Mouse (Mus musculus): ENCODE measurements at regions not wholly inside any gene's neighbourhood (a gene's known extent, or its start where the extent isn't known, plus 50 kb on each side); places are given as distances from the start of the nearest gene placed in this dataset.

DNA sequence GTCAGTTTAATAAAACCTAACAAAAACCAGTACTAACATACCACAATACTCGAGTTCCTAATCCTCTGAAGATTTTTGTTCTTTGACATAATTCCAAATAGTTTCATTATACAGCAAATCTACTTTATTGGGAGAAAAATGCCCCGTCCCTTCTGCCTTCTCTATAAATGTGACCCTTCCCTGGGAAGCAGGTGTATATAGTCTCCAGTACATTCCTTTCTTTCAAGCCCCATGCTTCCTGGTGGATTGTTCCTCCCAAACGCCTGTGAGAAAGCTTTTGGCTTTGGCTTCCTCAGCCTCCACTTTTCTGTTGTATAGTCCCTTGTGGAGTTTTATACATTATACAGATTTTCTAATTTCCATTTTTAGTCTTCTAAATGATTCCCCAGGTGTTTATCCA is 1001.8 kb upstream of the Tenm3 start:
- intact Hi-C loops (cut with DNase I) = no loop called here
- no peak for DNase-seq (ENCODE audit: low spot score in 2 of 2)

DNA sequence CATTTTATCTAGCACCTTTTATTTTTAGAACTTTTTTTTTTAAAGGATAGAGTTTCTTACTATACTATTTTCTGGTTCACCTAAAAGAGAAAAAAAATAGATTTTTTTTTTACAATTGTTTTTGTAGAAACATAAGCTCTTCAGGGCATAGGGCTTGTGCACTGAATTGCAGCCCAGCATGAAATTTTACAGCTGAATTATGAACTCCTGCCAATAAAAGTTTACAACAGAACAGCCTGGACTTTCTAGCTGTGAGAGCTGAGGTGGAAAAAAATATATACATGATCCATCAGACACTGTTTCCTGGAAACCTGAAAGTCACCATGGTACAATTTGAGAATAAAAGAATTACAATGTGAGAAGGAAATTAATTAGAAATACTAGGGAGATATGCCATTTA is 988.2 kb upstream of the Tenm3 start:
- intact Hi-C loops (cut with DNase I) = no loop called here
- no peak for DNase-seq (ENCODE audit: low spot score in 2 of 2)

DNA sequence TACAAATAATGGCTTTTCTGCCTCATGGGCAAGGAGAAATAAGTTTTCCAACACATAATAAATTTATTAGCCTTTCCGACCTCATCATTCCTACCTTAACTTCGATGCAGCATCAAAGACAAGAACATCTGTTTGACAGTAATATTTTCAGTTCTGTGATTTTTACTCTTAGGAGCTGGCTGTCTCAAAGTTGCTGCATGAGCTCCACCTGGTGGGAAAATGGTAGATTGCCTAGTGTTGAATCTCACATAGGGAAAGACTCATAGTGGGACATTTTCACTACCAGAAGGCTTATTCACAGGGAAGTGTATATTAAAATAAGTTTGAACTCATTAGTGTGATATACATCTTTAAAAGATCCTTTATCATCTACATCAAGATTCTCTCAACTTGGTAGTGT is 985.6 kb upstream of the Tenm3 start:
- intact Hi-C loops (cut with DNase I) = loop anchor here (10.0 kb wide), 2 partner anchors 985 to 1605 kb away; partner anchors contain the start of gene Tenm3
- DNase-seq (ENCODE audit: low spot score in 2 of 2) = peak; percentile 11 to 33

DNA sequence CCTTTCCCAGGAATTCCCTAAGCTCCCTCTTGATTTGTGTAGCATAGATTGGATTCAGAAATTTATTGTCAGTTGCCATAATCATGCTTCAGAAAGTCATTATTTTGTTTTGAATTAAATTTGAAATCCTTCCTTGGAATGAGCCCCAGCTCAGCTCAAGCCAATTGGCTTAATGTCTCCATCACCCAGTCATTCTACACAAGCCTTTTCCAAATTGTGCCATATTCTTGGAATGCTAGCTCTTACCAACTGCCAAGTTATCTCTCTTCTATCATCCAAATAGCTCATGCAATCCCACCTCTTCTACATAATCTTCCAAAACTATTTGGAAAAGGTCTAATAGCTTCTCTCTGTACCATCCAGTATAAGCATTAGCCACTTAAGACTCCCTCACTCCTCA is 982.5 kb upstream of the Tenm3 start:
- DNase-seq (ENCODE audit: low spot score in 2 of 2) = no peak
- intact Hi-C loops (cut with DNase I) = loop anchor here (10.0 kb wide), 2 partner anchors 981 to 1601 kb away; partner anchors contain the start of gene Tenm3

DNA sequence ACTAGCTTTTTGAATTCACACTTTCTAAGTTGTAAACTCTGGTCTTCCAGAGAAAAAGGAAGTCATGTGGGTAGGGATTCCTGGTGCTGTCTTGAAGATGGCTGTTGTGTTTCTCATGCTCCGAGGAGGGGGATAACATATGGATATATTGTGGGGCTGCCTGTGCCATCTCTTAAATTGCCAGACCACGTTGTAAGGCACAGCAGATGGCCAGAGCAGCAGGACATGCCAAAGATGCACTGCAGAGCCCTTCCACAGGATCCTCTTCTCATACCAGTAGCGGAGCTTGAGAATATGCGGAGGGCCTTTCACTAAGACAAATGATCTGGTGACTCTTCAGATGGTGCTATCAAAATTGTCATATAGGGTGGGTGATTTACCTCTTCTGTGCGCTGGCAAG is 981.2 kb upstream of the Tenm3 start:
- DNase-seq (ENCODE audit: low spot score in 2 of 2) = no peak
- intact Hi-C loops (cut with DNase I) = loop anchor here (10.0 kb wide), 2 partner anchors 980 to 1600 kb away; partner anchors contain the start of gene Tenm3

DNA sequence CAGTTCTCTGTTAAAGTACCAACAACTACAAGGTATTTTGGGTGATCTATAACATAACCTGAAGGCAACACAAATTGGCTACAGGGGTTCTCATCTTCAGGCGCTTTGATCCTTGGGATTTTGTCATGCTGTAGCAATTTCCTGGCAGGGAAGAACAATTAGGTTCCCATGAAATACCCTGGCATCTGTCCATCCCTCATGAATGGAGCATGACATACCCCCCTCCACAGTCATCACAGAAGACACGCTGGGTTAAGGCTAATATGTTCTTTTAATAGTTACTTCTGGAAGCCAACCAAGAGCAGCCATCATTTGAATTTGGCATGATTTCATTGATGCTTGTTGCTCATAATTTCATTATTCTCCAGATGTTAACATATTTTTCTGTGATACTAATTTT is 979.0 kb upstream of the Tenm3 start:
- intact Hi-C loops (cut with DNase I) = loop anchor here (10.0 kb wide), 2 partner anchors 978 to 1598 kb away; partner anchors contain the start of gene Tenm3
- no peak for DNase-seq (ENCODE audit: low spot score in 2 of 2)

DNA sequence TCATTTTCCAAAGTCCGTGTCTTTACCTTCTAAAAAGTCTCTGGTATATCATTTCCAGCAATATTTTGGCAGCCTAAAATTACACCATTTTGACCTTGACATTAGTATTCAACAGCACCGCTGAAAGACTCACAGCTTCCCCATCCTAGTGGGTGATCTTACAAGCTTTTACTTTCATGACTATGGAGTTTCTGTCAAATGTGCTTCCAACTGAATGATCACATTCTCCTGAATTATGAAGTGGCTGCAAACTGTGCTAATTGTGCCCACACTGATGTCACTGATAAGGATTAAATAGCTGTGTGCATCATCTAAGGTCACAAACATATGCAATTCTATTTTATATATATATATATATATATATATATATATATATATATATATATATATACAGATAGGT is 955.5 kb upstream of the Tenm3 start:
- intact Hi-C loops (cut with DNase I) = no loop called here
- no peak for DNase-seq (ENCODE audit: low spot score in 2 of 2)

DNA sequence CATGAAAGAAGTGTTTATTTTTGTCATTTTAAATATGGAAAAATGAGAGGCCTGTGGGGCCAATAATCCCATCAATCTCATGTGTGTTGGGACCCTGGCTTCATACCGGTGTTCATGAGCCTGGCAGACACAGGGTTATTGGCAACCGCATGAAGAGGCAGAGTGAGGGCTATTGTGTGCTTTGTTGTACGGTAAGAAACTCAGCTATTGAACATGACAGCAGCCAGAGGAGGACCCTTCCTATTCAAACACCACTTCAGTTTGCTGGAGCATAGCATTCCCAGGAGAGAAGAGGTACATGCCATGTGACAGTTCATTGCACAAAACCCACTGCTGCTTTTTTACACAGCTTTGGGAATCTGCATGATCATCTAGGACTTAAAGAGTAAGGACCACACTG is 953.0 kb upstream of the Tenm3 start:
- intact Hi-C loops (cut with DNase I) = no loop called here
- DNase-seq (ENCODE audit: low spot score in 2 of 2) = no peak

DNA sequence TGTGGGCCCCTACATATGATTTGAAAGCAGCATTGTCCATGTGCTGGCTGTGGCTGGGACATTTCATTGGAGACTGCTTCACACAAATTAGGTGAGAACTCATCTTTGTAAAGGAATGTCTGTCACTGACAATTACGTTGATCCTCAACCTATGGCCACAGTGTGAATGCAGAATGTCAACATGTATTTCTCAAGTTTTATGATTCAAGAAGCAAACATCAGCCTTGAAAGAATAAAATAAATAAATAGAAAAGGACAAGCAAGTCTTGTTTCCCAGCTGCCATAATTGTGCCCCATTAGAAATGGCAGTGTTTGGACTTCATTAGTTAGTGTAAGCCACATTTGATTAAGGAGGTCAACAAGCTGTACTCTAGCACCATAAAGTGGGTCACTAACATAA is 950.7 kb upstream of the Tenm3 start:
- no peak for DNase-seq (ENCODE audit: low spot score in 2 of 2)
- intact Hi-C loops (cut with DNase I) = no loop called here

DNA sequence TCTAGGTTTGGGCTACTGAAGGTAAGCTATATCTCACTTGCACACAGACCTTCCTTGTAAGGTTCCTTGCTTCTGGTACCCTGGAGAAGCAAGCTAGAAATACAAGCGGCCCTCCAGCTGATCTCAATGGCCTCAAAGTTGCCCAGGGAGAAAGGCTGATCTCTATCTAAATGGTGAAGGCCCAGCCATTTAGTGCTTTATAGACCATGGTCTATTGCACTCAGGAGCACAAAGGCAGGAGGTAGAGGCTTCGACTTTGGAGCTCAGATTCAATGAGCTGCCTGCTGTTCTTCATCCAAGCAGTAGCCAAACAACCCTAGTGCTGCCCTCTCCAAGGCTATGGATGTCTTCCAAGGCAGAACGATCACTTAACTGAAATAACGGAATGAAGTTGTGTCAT is 926.1 kb upstream of the Tenm3 start:
- no peak for DNase-seq (ENCODE audit: low spot score in 2 of 2)
- intact Hi-C loops (cut with DNase I) = no loop called here

DNA sequence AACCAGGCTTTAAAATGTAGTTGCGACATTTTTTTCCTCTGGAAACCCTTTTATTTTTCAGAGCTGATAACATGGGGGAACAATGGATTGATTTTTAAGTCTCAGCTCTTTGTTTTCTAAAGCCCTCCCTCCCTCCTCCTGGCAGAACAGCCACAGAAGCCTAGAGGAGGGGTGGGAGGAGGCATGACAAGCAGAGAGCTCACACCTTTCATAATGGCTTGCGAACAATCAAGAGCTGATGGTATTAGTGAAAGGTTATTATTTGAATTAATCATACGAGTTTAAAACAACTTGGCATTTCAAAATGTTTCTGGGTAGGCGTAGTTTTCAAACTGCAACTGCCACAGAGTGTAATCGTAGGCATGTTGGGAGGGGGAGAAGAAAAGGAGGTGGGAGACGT is 894.3 kb upstream of the Tenm3 start:
- intact Hi-C loops (cut with DNase I) = no loop called here
- DNase-seq (ENCODE audit: low spot score in 2 of 2) = no peak

DNA sequence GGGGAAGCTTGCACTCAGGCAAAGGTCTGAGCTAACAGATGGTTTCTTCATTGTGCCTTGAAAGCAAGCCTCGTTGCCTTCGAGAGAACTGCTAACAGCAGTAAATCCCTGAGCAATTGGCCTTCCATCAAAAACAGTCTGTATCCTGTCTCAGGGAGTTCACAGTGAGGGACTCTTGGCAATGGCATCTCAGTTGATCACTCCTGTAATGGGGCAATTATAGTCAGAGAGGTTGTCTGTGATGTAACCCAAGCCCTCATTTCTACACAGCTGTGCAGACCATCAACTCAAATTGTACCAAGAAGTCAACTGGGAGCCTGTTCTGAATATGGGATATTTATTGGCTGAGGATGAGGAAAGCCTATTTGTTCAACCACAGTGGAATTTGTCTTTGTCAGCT is 885.4 kb upstream of the Tenm3 start:
- intact Hi-C loops (cut with DNase I) = no loop called here
- DNase-seq (ENCODE audit: low spot score in 2 of 2) = no peak

DNA sequence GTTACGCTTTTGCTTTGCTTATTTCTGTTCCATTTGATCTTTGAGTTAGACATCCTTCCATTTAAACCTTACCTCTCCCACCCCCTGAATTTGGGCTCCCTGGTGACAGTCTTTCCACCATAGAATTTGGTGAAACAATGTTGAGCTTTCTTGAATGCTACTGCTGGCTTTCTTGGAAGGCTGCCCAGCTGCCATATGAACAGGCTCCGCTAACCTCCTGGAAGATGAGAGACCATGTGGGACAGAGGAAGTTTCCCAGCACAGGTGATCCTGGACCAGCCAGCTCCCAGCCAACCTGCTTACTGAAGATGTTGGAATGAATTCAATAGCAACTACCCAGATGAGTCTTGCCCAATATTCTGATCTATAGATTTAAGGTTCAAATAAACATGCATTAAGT is 868.6 kb upstream of the Tenm3 start:
- intact Hi-C loops (cut with DNase I) = no loop called here
- DNase-seq (ENCODE audit: low spot score in 2 of 2) = no peak

DNA sequence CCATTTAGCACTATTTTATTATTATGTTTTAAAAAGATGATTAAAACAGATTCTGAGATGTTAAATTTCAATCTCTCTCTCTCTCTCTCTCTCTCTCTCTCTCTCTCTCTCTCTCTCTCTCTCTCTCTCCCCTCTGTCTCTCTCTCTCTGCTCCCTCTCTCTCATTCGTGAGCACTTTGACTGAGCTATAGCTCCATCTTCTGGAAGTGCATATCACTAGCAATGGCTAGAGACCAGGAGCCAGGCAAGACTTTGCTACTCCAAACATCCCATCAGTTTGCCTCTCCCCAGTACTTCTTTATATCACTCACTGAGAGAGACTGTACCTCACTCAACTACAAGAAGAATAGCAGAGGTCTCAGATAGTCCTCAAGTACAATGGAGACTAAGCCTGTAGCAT is 865.0 kb upstream of the Tenm3 start:
- intact Hi-C loops (cut with DNase I) = no loop called here
- peak; percentile 4 to 9 for DNase-seq (ENCODE audit: low spot score in 2 of 2)

DNA sequence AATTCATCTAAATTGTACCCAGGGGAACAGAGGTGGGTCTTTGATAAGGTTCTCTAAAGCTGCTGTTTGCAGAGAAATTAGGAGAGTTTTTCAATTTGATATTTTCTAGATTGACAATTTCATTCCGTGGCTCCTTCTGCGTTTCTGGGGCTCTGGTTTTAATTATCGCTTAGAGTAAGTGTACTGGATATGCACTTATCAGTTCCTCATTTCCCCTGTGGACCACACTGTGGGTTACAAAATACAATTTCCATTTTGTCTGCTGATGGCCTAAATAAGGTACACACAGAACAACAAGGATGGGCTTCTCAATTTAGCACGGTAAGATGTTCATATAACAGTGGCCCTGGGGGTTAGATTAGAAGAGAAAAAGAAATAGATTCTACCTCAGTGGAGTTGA is 855.3 kb upstream of the Tenm3 start:
- DNase-seq (ENCODE audit: low spot score in 2 of 2) = no peak
- intact Hi-C loops (cut with DNase I) = no loop called here

DNA sequence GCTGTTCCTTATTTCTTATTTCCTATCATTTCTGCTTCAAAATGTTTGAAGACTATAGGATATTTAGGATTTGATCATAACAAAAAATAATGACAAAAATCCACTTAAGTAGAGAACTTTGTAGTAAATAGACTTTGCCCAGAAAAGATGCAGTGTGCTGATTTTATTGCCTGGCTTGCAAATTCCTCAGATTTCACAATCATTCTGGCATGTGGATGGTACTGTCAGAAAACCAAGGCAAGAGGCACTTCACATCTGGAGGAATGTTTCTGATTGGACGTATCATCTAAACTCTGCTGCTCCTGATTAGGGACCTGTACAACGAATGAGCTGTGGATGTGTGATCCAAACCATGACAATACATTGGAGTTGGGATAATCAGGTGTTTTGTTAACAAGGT is 853.0 kb upstream of the Tenm3 start:
- no peak for DNase-seq (ENCODE audit: low spot score in 2 of 2)
- intact Hi-C loops (cut with DNase I) = no loop called here
